Mouse (Mus musculus) hindbrain, embryonic 14.5 days (tissue): Measurements from ENCODE around the gene Otog. TPM values are rescaled to one million over a fixed set of nuclear protein-coding genes. Genes with fewer than 3 reads are reported as not detected.

ENCODE experiments used
- ATAC-seq: fragments of 200-750 bp; cut with Nextera tagmentation; 2 replicates; pipeline ENCODE4 v1.8.0; 2017; ENCODE audit warnings: moderate number of reproducible peaks, mild to moderate bottlenecking, moderate TSS enrichment, moderate library complexity; ENCODE audit not compliant: low FRiP score
- DNase-seq: peaks from one replicate; pipeline ENCODE4 v3.0.0-alpha.2; 2015; ENCODE audit warnings: low spot score
- H3K27ac ChIP-seq: fragments of 300-500 bp; sonication (generic); 2 replicates; pipeline ENCODE4 v1.5.1; 2014; ENCODE audit warnings: mild to moderate bottlenecking, moderate library complexity
- H3K27me3 ChIP-seq: fragments of 300-500 bp; sonication (generic); 2 replicates; pipeline ENCODE4 v1.6.1; 2014; ENCODE audit warnings: mild to moderate bottlenecking, low read length, mixed read lengths; ENCODE audit not compliant: control insufficient read depth, insufficient read depth
- H3K36me3 ChIP-seq: fragments of 300-500 bp; sonication (generic); replicated peaks from 2 replicates; pipeline ENCODE4 v1.6.1; 2014; ENCODE audit not compliant: control insufficient read depth, insufficient read depth
- H3K4me1 ChIP-seq: fragments of 300-500 bp; sonication (generic); replicated peaks from 2 replicates; pipeline ENCODE4 v1.6.1; 2014; ENCODE audit warnings: antibody characterized with exemption, low read length, mixed read lengths; ENCODE audit not compliant: control insufficient read depth, insufficient read depth
- H3K4me2 ChIP-seq: fragments of 300-500 bp; sonication (generic); replicated peaks from 2 replicates; pipeline ENCODE4 v1.6.1; 2014; ENCODE audit warnings: mild to moderate bottlenecking, moderate library complexity
- H3K4me3 ChIP-seq: fragments of 300-500 bp; sonication (generic); replicated peaks from 2 replicates; pipeline ENCODE4 v1.5.1; 2014; ENCODE audit warnings: mild to moderate bottlenecking, low read length
- H3K9ac ChIP-seq: fragments of 300-500 bp; sonication (generic); 2 replicates; pipeline ENCODE4 v1.6.1; 2014
- H3K9me3 ChIP-seq: fragments of 300-500 bp; sonication (generic); 2 replicates; pipeline ENCODE4 v1.6.1; 2016; ENCODE audit warnings: low read length; ENCODE audit not compliant: control insufficient read depth
- WGBS: fragments of 180-500 bp; shearing (Covaris S2); extraction: QIAGEN DNeasy Blood & Tissue Kit; methylation state at CpG from one replicate; pipeline ENCODE4 v1.1.7; 2014; 5-methylcytosine and 5-hydroxymethylcytosine counted together
- polyA plus RNA-seq: library from polyadenylated mRNA; unstranded; fragments of >200 nt; fragmentation: Nextera tagmentation; extraction: Ambion mirVana; gene quantifications from 2 replicates; pipeline ENCODE4 v1.2.1, GENCODE M21; 2014

Otog gene
- polyA plus RNA-seq, 1 experiment from 2014 or later: 0.11 TPM

DNA sequence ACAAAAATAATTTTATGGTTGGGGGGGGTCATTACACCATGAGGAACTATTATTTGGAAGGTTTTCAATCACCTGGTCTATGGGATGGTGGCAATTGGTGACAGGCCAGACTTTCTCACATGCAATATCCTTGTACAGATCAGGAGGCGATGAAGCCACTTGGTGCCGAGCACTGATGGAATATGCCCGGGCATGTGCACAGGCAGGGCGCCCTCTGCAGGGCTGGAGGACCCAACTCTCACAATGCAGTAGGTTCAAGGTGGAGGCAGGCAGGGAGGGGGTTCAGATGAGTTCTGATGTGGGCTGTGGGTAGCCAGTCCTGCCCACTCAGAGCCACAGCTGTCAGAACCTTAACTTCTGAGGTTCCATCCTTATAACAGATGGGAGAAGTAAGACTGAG, 11.1 kb downstream of the Otog start:
- Histone ChIP-seq H3K27ac (no peak overlapping the region), H3K27me3 (no peaks in the 10 kb centered on the region), H3K36me3 (no peaks in the 10 kb centered on the region), H3K9ac (no peak overlapping the region), H3K4me1 (no peaks in the 10 kb centered on the region), H3K4me3 (no peak overlapping the region), H3K4me2 (no peak overlapping the region), H3K9me3 (no peaks in the 10 kb centered on the region)
- 78% methylated on average over 4 of the region's 4 CpGs for WGBS
- DNase-seq (no peak), ATAC-seq (no peak)

DNA sequence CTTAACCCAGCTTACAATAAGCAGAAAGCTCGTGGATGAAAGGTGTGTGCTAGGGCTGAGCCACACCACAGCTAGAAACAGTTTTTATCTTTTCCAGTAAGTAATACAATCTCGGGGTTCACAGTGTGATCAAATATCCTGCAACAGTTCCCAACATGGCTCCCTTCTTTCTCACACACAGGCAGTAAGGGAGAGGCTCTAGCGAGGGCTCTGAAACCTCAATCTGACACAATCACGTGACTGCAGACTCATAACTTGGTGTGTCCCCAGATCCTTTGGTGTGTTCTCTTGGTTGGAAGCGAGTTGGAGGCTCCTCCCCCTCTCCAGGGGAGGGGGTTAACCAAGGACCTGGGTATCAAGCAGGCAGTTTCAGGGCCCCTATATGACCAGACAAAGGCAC, 35.4 kb downstream of the Otog start:
- Histone ChIP-seq H3K9me3 (no peaks in the 10 kb centered on the region), H3K27me3 (no peaks in the 10 kb centered on the region), H3K36me3 (no peaks in the 10 kb centered on the region), H3K27ac (no peak overlapping the region), H3K4me3 (no peak overlapping the region), H3K4me1 (no peaks in the 10 kb centered on the region), H3K9ac (no peak overlapping the region), H3K4me2 (no peak overlapping the region)
- ATAC-seq (no peak), DNase-seq (no peak)
- WGBS: 65% methylated on average over 5 of the region's 5 CpGs

DNA sequence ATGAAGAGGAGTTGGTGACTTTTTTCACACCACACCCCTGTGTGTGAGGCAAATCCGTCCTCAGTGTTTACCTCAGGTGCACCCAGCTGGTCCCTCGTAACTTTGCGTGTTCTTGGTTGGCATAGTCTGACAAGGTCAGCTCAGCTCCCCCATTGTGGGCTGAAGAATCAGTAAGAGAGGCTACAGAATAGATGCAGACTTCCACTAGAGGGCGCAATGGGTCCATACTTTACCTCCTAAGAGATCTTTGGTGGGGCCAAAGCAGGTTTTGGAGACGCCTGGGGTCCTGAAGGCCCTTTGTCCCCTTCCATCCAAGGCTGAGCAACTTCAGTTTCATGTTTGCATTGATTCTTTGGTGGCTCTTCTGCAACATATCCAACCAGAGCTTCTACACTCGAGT, 39.2 kb downstream of the Otog start:
- WGBS: 16% methylated on average over 6 of the region's 6 CpGs
- Histone ChIP-seq H3K4me2 (no peak overlapping the region), H3K36me3 (no peaks in the 10 kb centered on the region), H3K9me3 (no peaks in the 10 kb centered on the region), H3K4me1 (no peaks in the 10 kb centered on the region), H3K9ac (no peak overlapping the region), H3K4me3 (no peak overlapping the region), H3K27me3 (no peaks in the 10 kb centered on the region), H3K27ac (no peak overlapping the region)
- ATAC-seq: no peak
- peak; percentile 87 for DNase-seq

DNA sequence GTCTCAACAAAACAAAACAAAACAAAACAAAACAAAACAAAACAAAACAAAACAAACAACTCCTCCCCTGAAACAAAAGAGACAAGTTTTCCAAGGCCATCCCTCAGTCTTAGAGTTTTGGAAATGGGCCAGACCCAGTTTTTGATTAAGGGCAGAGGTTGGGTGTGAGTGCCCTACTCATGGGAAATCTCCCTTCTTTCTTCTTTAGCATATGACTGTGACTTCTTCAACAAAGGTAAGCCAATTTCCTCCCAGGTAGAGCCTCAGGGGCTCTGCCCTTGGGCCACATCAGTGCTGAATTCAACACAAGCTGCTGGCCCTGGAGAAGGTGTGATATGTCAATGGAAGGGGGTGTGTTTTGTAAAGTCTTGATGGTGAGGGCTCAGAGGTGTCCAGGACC, 40.1 kb downstream of the Otog start:
- Histone ChIP-seq H3K9ac (no peak overlapping the region), H3K27me3 (no peaks in the 10 kb centered on the region), H3K27ac (no peak overlapping the region), H3K4me3 (no peak overlapping the region), H3K4me1 (no peaks in the 10 kb centered on the region), H3K9me3 (no peaks in the 10 kb centered on the region), H3K36me3 (no peaks in the 10 kb centered on the region), H3K4me2 (no peak overlapping the region)
- ATAC-seq: no peak
- DNase-seq: no peak

DNA sequence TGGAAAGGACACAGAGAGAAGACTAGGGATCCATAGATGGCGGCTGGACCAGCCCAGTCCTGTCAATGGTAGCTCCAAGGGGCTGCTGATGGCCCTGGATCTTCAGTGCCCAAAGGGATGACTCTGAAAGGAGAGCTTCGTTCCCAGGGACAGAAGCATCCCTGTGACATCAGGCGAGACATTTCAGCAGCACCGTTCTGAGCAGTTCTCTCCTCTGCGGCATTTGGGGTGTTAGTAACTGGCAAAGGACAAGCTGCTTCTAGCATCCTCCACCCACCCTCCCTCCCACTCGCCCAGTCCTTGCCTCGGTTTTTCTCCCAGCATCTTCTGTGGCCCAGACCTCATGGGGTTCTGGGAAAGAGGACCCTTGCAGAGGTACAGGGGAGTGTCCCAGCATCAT, 41.5 kb downstream of the Otog start:
- H3K36me3 ChIP-seq: no peaks in the 10 kb centered on the region
- H3K4me3 ChIP-seq: no peak overlapping the region
- no peaks in the 10 kb centered on the region for H3K27me3 ChIP-seq
- ATAC-seq: no peak
- no peaks in the 10 kb centered on the region for H3K4me1 ChIP-seq
- no peak overlapping the region for H3K9ac ChIP-seq
- H3K9me3 ChIP-seq: no peaks in the 10 kb centered on the region
- no peak overlapping the region for H3K27ac ChIP-seq
- no peak overlapping the region for H3K4me2 ChIP-seq
- 75% methylated on average over 7 of the region's 7 CpGs for WGBS
- no peak for DNase-seq

DNA sequence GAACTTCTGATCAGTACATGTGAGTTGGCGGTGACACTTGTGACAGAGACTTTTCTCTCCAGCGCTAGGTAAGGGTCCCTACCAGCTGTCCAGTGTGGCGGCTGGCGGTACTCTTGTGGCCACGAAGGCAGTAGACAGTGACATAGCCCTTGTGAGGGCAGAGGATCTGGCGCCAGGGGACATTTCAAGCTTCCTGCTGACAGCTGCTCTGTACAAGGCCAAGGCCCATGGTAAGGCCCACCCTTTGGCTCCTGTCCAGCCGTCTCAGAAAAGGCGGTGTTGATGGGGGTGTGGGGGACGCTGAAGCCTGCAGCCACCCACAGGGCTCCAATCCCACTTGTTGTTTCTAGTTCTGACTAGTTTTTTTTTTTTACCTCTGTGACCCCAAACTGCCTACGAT, 42.9 kb downstream of the Otog start:
- no peak overlapping the region for H3K4me3 ChIP-seq
- no peak overlapping the region for H3K4me2 ChIP-seq
- H3K4me1 ChIP-seq: no peaks in the 10 kb centered on the region
- 68% methylated on average over 10 of the region's 10 CpGs for WGBS
- ATAC-seq (no peak), DNase-seq (no peak)
- H3K36me3 ChIP-seq: no peaks in the 10 kb centered on the region
- H3K27me3 ChIP-seq: no peaks in the 10 kb centered on the region
- no peaks in the 10 kb centered on the region for H3K9me3 ChIP-seq
- H3K27ac ChIP-seq: no peak overlapping the region
- no peak overlapping the region for H3K9ac ChIP-seq

DNA sequence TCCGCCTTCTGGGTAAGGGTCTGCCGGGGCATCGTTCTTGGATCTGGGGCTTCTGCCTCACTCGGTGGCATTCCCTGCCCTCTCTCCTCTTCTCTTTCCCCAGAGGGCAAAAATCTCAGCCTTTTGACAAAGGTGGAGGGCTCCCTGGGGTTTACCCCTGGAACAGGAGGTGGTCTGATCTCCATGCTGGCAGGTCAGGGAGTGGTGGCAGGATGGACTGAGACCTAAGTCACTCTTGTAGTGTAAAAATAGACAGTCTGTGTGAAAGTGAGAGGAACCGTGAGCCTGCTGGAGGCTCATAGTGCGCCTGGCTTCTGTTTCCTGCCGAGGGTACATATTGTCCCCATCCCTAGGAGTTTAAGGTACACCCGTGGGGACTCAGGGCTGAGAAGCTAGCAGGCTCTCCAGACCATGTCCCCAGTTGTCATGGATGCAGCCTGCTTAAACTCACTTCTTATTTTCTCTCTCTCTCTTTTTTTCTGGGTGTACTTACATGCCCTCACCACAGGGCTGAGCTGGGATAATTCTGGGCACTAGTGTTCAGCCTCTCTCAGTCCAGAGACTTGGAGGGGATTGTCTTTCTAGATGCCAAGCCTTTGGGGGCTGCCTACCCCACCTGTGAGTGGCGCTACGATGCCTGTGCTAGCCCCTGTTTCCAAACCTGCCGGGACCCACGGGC, 44.5 kb downstream of the Otog start:
- WGBS: 90% methylated on average over 12 of the region's 12 CpGs
- Histone ChIP-seq H3K4me1 (no peaks in the 10 kb centered on the region), H3K9me3 (no peaks in the 10 kb centered on the region), H3K4me2 (no peak overlapping the region), H3K4me3 (no peak overlapping the region), H3K36me3 (no peaks in the 10 kb centered on the region), H3K27ac (no peak overlapping the region), H3K27me3 (no peaks in the 10 kb centered on the region), H3K9ac (no peak overlapping the region)
- DNase-seq (no peak), ATAC-seq (no peak)

DNA sequence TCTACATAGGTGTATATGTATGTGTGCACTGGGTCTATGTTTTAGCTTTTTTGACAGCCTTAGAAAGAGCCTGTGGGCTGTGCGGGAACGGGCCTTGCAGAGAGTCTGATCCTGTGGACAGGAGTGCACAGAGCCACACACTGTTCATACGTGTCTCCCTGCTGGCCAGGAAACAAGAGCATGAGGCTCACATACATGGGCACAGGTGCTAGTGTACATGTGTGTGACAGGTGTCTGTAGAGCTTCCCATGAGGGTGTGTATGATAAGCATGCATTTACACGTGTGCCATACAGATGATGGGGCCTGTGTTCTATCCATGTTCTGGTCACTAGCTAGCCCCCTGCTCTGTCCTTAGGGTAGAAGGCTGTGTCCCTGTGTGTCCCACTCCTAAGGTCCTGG, 45.6 kb downstream of the Otog start:
- 91% methylated on average over 4 of the region's 4 CpGs for WGBS
- no peak overlapping the region for H3K4me2 ChIP-seq
- DNase-seq (no peak), ATAC-seq (no peak)
- H3K36me3 ChIP-seq: no peaks in the 10 kb centered on the region
- H3K4me3 ChIP-seq: no peak overlapping the region
- H3K4me1 ChIP-seq: no peaks in the 10 kb centered on the region
- H3K27me3 ChIP-seq: no peaks in the 10 kb centered on the region
- no peak overlapping the region for H3K9ac ChIP-seq
- no peak overlapping the region for H3K27ac ChIP-seq
- H3K9me3 ChIP-seq: no peaks in the 10 kb centered on the region

DNA sequence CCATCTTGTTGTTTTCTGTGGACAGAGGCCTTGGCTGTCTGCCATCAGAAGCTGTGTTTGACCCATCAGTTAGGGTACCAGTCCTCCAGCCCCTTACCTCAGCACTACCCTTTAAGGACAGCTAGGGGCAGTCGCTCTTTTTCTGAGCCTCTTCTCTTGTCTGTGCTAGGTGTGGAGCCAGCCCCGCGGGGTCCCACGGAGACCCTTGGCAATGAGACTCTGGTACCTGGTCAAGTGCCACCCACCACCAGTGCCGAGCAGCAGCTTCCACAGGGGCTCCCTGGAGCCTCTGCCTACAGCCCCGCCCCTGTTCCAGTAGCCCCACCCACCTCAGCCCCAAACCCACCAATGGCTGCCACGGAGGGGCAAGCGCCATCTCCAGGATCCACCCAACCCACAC, 46.3 kb downstream of the Otog start:
- WGBS: 24% methylated on average over 8 of the region's 8 CpGs
- H3K36me3 ChIP-seq: no peaks in the 10 kb centered on the region

DNA sequence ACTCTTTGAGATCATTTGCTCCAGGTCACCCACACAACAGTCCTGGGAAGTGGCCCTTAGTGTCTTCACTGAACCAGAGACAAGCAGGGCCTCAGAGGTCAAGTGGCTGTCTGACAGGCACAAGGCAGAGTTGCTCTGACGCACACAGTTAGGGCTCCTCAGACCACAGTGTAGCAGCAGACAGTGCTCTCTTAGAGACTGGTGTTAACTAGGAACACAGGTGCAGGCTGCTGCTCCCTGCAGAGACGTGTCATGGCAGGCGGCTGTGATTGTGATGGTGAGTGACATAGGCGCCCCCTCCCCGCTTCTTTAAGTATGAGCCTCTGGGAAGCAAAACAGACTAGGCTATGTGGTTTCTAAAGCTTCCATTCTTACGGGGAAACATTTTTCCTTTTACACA, 55.5 kb downstream of the Otog start:
- no peak for ATAC-seq
- WGBS: 12% methylated on average over 6 of the region's 6 CpGs

More for the DNA sequence above, 46.3 kb downstream of the Otog start:
- no peak for ATAC-seq
- H3K4me3 ChIP-seq: no peak overlapping the region
- H3K9me3 ChIP-seq: no peaks in the 10 kb centered on the region
- H3K9ac ChIP-seq: no peak overlapping the region
- H3K27ac ChIP-seq: no peak overlapping the region
- H3K4me2 ChIP-seq: no peak overlapping the region
- no peaks in the 10 kb centered on the region for H3K4me1 ChIP-seq
- no peak for DNase-seq
- no peaks in the 10 kb centered on the region for H3K27me3 ChIP-seq

More for the DNA sequence above, 55.5 kb downstream of the Otog start:
- Histone ChIP-seq H3K27me3 (no peaks in the 10 kb centered on the region), H3K27ac (no peak overlapping the region), H3K9me3 (no peaks in the 10 kb centered on the region), H3K9ac (no peak overlapping the region), H3K4me1 (no peaks in the 10 kb centered on the region), H3K4me3 (no peak overlapping the region), H3K4me2 (no peak overlapping the region), H3K36me3 (no peaks in the 10 kb centered on the region)
- DNase-seq: no peak
